Mouse (Mus musculus): ENCODE data around the gene Hemk1. TPM values are rescaled to one million over a fixed set of nuclear protein-coding genes. Genes with fewer than 3 reads are reported as not detected.

Gene Hemk1
- polyA plus RNA-seq, 1 experiment from 2014 or later, result 5.9 TPM

- Histone ChIP-seq H3K36me3 (ENCODE audit: control insufficient read depth, insufficient read depth) (peaks cover 33% of the 10 kb centered on the region), H3K4me2 (replicated peaks; ENCODE audit: low read depth) (no peak overlapping the region), H3K27ac (ENCODE audit: low read depth, low read length) (no peak overlapping the region), H3K4me1 (replicated peaks; ENCODE audit: control insufficient read depth, insufficient read depth, low read length) (peaks cover 15% of the 10 kb centered on the region; the same call in 1 of the 2 replicates), H3K9ac (ENCODE audit: low read depth, low read length) (no peak overlapping the region), H3K4me3 (ENCODE audit: low read depth, low read length) (no peak overlapping the region), H3K9me3 (ENCODE audit: control insufficient read depth) (no peaks in the 10 kb centered on the region), H3K27me3 (replicated peaks; ENCODE audit: control insufficient read depth, insufficient read depth, low read length) (no peaks in the 10 kb centered on the region)
- WGBS, result 88% methylated on average over 5 of the region's 5 CpGs
- no peak for TF ChIP-seq CTCF (IDR thresholded peaks at IDR 0.05; ENCODE audit: low read depth)
- no peak for ATAC-seq
These were observed 34.2 kb downstream of the Hemk1 start for GRCm38 (mm10) chr9:107303900-107304299.

GRCm38 (mm10) chr9:107303121-107303820 lies 34.9 kb downstream of the Hemk1 start:
- H3K9ac ChIP-seq (ENCODE audit: low read depth, low read length), result no peak overlapping the region
- no peak overlapping the region for H3K27ac ChIP-seq (ENCODE audit: low read depth, low read length)
- peaks cover 19% of the 10 kb centered on the region; the same call in 1 of the 2 replicates for H3K4me1 ChIP-seq (replicated peaks; ENCODE audit: control insufficient read depth, insufficient read depth, low read length)
- no peaks in the 10 kb centered on the region for H3K27me3 ChIP-seq (replicated peaks; ENCODE audit: control insufficient read depth, insufficient read depth, low read length)
- H3K36me3 ChIP-seq (ENCODE audit: control insufficient read depth, insufficient read depth), result peaks cover 33% of the 10 kb centered on the region
- no peaks in the 10 kb centered on the region for H3K9me3 ChIP-seq (ENCODE audit: control insufficient read depth)
- H3K4me3 ChIP-seq (ENCODE audit: low read depth, low read length), result no peak overlapping the region
- no peak for TF ChIP-seq CTCF (IDR thresholded peaks at IDR 0.05; ENCODE audit: low read depth)
- WGBS, result 74% methylated on average over 9 of the region's 9 CpGs
- no peak overlapping the region for H3K4me2 ChIP-seq (replicated peaks; ENCODE audit: low read depth)
- ATAC-seq, result no peak

- ATAC-seq, result no peak
- 52% methylated on average over 7 of the region's 7 CpGs for WGBS
- no peaks in the 10 kb centered on the region for H3K9me3 ChIP-seq (ENCODE audit: control insufficient read depth)
- no peak for TF ChIP-seq CTCF (IDR thresholded peaks at IDR 0.05; ENCODE audit: low read depth)
- peaks cover 33% of the 10 kb centered on the region for H3K36me3 ChIP-seq (ENCODE audit: control insufficient read depth, insufficient read depth)
- H3K27ac ChIP-seq (ENCODE audit: low read depth, low read length), result 0 out of 2 replicates have a peak overlapping the region, but pooled peaks have one; percentile 37
- peaks cover 15% of the 10 kb centered on the region; the same call in 1 of the 2 replicates for H3K4me1 ChIP-seq (replicated peaks; ENCODE audit: control insufficient read depth, insufficient read depth, low read length)
- no peak overlapping the region for H3K9ac ChIP-seq (ENCODE audit: low read depth, low read length)
- H3K27me3 ChIP-seq (replicated peaks; ENCODE audit: control insufficient read depth, insufficient read depth, low read length), result no peaks in the 10 kb centered on the region
- H3K4me2 ChIP-seq (replicated peaks; ENCODE audit: low read depth), result no peak overlapping the region
- H3K4me3 ChIP-seq (ENCODE audit: low read depth, low read length), result no peak overlapping the region
These were observed 35.6 kb downstream of the Hemk1 start for GRCm38 (mm10) chr9:107302592-107302991.

GRCm38 (mm10) chr9:107301554-107302331 lies 36.4 kb downstream of the Hemk1 start:
- H3K27ac ChIP-seq (ENCODE audit: low read depth, low read length), result 0 out of 2 replicates have a peak overlapping the region, but pooled peaks have one; percentile 37
- WGBS, result 81% methylated on average over 17 of the region's 17 CpGs
- no peak for ATAC-seq
- no peak overlapping the region for H3K4me2 ChIP-seq (replicated peaks; ENCODE audit: low read depth)
- TF ChIP-seq CTCF (IDR thresholded peaks at IDR 0.05; ENCODE audit: low read depth), result no peak
- H3K36me3 ChIP-seq (ENCODE audit: control insufficient read depth, insufficient read depth), result peaks cover 33% of the 10 kb centered on the region
- no peak overlapping the region for H3K9ac ChIP-seq (ENCODE audit: low read depth, low read length)
- no peaks in the 10 kb centered on the region for H3K27me3 ChIP-seq (replicated peaks; ENCODE audit: control insufficient read depth, insufficient read depth, low read length)
- H3K9me3 ChIP-seq (ENCODE audit: control insufficient read depth), result no peaks in the 10 kb centered on the region
- no peak overlapping the region for H3K4me3 ChIP-seq (ENCODE audit: low read depth, low read length)
- H3K4me1 ChIP-seq (replicated peaks; ENCODE audit: control insufficient read depth, insufficient read depth, low read length), result peaks cover 10% of the 10 kb centered on the region; the same call in 1 of the 2 replicates

- Histone ChIP-seq H3K4me3 (ENCODE audit: low read depth, low read length) (no peak overlapping the region), H3K27ac (ENCODE audit: low read depth, low read length) (no peak overlapping the region), H3K27me3 (replicated peaks; ENCODE audit: control insufficient read depth, insufficient read depth, low read length) (no peaks in the 10 kb centered on the region), H3K9ac (ENCODE audit: low read depth, low read length) (no peak overlapping the region), H3K9me3 (ENCODE audit: control insufficient read depth) (no peaks in the 10 kb centered on the region), H3K36me3 (ENCODE audit: control insufficient read depth, insufficient read depth) (peaks cover 33% of the 10 kb centered on the region), H3K4me2 (replicated peaks; ENCODE audit: low read depth) (no peak overlapping the region), H3K4me1 (replicated peaks; ENCODE audit: control insufficient read depth, insufficient read depth, low read length) (peaks cover 6% of the 10 kb centered on the region; the same call in 1 of the 2 replicates)
- no peak for ATAC-seq
- no peak for TF ChIP-seq CTCF (IDR thresholded peaks at IDR 0.05; ENCODE audit: low read depth)
- WGBS, result 92% methylated on average over 30 of the region's 30 CpGs
These were observed 37.8 kb downstream of the Hemk1 start for GRCm38 (mm10) chr9:107300224-107300973.

GRCm38 (mm10) chr9:107299783-107300182 lies 38.4 kb downstream of the Hemk1 start:
- Histone ChIP-seq H3K27ac (ENCODE audit: low read depth, low read length) (no peak overlapping the region), H3K4me2 (replicated peaks; ENCODE audit: low read depth) (peak overlapping the region; percentile 73), H3K36me3 (ENCODE audit: control insufficient read depth, insufficient read depth) (peaks cover 33% of the 10 kb centered on the region), H3K27me3 (replicated peaks; ENCODE audit: control insufficient read depth, insufficient read depth, low read length) (no peaks in the 10 kb centered on the region), H3K4me1 (replicated peaks; ENCODE audit: control insufficient read depth, insufficient read depth, low read length) (peaks cover 6% of the 10 kb centered on the region; the same call in 1 of the 2 replicates), H3K4me3 (ENCODE audit: low read depth, low read length) (no peak overlapping the region), H3K9me3 (ENCODE audit: control insufficient read depth) (no peaks in the 10 kb centered on the region), H3K9ac (ENCODE audit: low read depth, low read length) (no peak overlapping the region)
- TF ChIP-seq CTCF (IDR thresholded peaks at IDR 0.05; ENCODE audit: low read depth), result no peak
- no peak for ATAC-seq
- WGBS, result 90% methylated on average over 7 of the region's 7 CpGs
